Mouse (Mus musculus) adrenal gland, adult 8-10 months (tissue): ENCODE data around the gene Atg4b. TPM values are rescaled to one million over a fixed set of nuclear protein-coding genes. Genes with fewer than 3 reads are reported as not detected.
"Not testable (repeated sequence)": the region's sequence is repeated elsewhere in the genome, so short reads cannot be mapped to it uniquely, and the experiment has no call there.

Experiments
- DNase-seq: peaks from one replicate; pipeline ENCODE4 v3.0.0; 2022
- total RNA-seq, 4 experiments: library from RNA; stranded (reverse); gene quantifications; 2 replicates each; pipeline ENCODE4 v1.2.4; 2022

Gene Atg4b
- total RNA-seq, 4 experiments from 2014 or later, result 80.6 to 135 (median 109) TPM

DNA sequence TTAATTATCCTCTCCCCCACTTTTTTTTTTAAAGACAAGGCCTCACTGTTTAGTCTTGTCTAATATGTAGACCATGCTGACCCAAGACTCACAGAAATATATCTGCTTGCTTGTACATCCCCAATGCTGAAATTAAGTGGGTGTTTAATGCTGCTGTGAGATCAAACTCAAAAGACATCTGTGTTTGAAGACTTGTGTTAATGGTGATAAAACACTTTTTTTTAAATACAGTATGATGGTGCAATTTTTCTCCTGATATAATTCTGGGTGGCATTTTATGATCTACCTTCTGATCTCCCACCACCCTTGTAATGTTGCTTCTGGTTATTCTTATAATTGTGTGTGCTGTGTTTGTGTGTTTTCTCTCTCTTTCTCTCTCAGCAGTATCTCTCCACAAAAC is 4.9 kb downstream of the Atg4b start:
- DNase-seq, result no peak

- DNase-seq, result no peak
Measured at GRCm38 (mm10) chr1:93760076-93760475, 8.8 kb downstream of the Atg4b start.

DNA sequence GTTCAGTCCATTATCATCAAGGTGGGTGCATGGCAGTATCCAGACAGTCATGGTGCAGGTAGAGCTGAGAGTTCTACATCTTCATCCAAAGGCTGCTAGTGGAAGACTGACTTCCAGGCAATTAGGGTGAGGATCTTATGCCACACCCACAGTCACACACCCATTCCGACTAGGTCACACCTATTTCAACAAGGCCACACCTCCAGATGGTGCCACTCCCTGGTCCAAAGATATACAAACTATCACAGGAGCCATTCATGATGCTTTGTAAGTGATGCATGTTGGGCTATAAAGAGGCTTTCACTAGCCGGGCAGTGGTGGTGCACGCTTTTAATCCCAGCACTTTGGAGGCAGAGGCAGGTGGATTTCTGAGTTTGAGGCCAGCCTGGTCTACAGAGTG is 12.2 kb downstream of the Atg4b start:
- not testable (repeated sequence) for DNase-seq

DNA sequence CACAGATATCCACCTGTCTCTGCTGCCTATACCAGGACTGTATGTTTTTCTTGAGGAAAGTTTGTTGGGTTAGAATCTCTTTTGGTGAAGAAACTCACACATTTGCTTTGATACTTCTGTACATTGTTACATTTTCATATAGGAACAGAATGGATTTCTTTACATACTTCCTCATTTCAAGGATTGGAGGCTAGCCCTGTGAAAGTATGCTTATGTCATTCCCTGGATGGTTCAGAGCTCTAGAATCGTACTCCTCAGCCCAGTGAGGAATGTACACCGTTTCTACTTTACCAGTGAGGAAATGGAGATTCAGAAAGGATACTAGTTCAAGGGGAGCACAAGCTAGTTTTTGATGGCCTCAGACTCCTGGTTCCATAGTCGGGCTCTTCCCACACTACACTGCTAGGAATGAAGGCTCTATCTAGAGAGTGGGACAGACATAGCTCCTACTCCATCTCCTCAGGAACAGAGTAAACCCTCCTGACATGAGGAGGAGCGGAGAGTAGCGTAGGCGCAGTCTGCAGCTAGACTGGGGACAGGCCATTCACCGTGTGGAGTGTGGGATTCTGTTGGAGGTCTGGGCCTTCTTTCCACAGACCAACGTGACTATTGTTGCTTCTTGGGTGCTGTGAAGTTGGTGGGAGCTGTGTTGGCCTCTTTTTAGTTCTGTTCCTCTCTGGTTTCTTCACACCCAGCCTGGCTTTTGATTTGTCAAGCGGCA is 13.7 kb downstream of the Atg4b start:
- no peak for DNase-seq

DNA sequence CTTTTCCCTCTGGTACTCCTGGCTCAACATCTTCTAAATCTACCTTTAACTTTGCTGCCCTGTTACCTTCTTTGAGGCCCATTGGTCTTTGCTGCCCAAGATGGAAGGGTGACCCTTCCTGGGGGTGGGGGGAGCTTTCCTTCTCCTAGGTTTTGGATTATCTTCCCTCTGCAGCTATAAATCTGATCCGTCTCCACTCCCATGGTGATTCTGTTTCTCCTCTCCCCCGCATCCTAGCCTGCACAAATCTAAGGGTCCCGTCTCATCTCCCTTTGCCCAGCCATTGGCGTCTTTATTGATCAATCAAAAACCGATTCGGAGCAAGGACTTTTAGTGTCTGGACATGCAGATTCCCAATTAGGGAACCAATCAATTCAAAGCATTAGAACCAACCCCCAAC is 16.3 kb downstream of the Atg4b start:
- no peak for DNase-seq

DNA sequence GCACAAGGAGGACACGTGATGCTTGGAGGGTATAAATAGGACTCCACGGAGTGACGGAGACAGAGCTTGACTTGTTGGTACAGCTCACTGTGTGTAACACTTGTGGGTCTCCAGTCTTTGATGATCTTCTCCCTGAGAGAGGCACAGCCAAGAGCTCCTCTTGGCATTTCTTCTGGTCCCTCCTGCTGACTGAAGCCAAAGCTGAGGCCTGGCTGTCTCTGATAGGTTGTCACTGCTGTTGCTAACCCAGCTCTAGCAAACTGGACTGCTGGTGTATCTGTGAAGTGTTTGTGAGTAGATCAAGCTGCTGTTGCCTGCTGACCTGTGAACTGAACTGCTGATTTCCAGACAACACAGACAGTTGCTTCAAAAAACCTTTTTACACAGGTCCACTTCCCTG is 18.6 kb downstream of the Atg4b start:
- no peak for DNase-seq

DNA sequence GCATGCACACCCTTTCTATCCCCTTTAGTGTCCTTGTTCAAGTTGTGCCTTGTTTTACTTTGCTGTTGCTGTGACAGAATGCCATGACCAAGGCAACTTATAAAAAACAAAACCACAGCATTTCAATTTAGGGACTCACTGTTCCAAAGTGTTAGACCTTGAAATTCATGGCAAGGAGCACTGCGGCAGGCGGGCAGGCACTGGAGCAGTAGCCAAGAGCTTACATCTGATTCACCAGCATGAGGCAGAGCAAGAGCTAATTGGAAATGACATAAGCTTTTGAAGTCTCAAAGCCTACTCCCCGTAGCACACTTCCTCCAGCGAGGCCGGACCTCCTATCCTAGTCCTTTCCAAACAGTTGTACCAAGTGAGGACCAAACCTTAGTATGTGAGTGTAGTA is 25.4 kb downstream of the Atg4b start:
- DNase-seq, result no peak

- DNase-seq, result no peak
Measured at GRCm38 (mm10) chr1:93786912-93787311, 35.6 kb downstream of the Atg4b start.

GRCm38 (mm10) chr1:93794526-93794925 is 43.2 kb downstream of the Atg4b start:
- DNase-seq, result no peak

- DNase-seq, result no peak
Measured at GRCm38 (mm10) chr1:93795886-93796285, 44.6 kb downstream of the Atg4b start.

DNA sequence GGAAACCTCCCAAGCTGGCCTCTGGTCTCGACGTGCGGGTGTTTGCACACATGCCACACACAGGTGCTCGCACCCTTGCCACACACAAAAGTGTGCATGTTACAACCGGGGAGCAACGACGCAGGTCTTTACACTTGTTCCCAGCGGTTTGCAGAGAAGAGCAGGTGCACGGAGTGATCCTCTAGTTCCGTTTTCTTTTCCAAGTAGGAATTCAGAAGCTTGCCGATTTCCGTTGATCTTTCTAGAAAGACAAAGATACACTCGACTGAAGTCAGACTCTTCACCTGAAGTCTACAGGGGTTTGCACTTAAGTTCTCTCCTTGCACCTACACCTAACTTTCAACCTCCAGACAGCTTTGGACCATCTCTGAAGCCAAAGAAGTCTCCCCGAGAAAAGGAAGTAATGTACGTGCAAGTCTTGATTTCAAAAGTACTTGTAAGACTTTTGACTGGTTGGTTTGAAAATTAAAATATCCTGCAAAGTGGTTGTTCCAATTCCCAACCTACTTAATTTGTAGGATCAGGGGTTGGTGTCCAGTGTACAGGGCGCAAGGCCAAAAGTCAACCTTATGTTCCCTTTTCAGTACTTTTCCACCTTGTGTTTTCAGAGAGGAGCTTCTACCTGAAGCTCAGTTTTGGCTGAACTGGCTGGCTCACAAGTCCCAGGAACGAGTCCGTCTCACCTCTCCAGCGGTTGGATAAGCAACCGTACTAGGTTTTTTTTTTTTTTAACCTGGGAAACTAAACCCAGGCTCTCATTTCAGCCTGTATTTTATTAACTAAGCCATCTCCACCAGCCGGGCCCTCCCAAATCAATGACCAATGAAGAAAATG is 49.6 kb downstream of the Atg4b start:
- DNase-seq, result no peak

DNA sequence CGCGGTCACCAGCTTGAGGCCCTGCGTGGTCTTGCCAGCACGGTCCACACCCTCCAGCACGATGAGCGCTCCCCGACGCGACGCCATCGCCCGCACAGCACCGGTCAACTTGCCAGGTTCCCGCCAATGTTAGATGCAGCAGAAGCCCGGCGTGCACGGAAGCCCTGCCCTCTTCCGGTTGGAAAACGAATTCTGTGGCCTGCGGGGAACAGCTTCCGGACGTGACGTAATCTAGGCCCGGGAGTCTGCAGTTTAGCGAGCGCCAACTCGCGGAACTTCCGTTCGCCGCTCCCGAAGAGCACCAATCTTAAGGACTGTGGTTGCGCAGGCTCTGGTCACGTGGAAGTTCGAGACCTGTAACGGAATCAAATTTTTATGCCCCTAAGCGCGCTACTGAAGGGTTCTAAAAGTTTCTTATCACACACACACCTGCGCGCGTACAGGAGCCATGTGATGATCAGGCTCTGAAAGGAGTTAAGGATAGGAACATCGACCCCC is 50.5 kb downstream of the Atg4b start, which contains the start of gene Dtymk:
Gene Dtymk, minus strand, starts transcription at position 194 of the 498 bp plus-strand sequence.
- DNase-seq, result peak; percentile 93

GRCm38 (mm10) chr1:93802771-93803170 is 51.5 kb downstream of the Atg4b start:
- DNase-seq, result no peak

- DNase-seq, result peak; percentile 98
Measured at GRCm38 (mm10) chr1:93803556-93804507, 52.5 kb downstream of the Atg4b start, which contains the start of gene Ing5. Gene Ing5 (plus strand): TSS chr1:93803965.

- no peak for DNase-seq
Measured at GRCm38 (mm10) chr1:93804818-93805217, 53.5 kb downstream of the Atg4b start.

GRCm38 (mm10) chr1:93805221-93805951 is 54.1 kb downstream of the Atg4b start:
- DNase-seq, result no peak

DNA sequence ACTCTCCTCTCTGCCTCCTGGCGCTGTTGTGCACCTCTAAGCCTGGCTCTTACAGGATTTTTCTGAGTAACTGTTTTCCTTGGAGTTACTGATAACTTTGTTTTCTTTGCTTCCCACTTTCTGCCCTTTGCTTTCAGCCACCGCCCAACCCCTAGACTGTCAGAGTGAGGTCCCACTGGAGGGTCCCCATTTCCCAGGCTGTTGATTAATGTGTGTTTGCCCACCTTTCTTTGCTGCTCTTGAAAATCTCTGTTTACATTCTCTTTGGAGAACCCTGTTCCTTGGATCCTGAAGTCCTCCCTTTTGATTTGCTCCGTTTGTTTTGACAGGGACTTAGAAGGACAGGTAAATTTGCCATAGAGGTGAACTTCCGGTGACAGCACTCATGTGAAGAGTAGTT is 57.6 kb downstream of the Atg4b start:
- no peak for DNase-seq

GRCm38 (mm10) chr1:93810011-93810410 is 58.7 kb downstream of the Atg4b start:
- no peak for DNase-seq

- DNase-seq, result no peak
Measured at GRCm38 (mm10) chr1:93811495-93812039, 60.3 kb downstream of the Atg4b start.

GRCm38 (mm10) chr1:93817823-93818532 is 66.7 kb downstream of the Atg4b start:
- no peak for DNase-seq

GRCm38 (mm10) chr1:93818722-93819121 is 67.4 kb downstream of the Atg4b start:
- no peak for DNase-seq
